Mouse (Mus musculus) cerebellum, adult 11 months (tissue): Measurements from ENCODE around the gene Dnaic1.
A peak's percentile ranks its signal among the peaks of the same experiment; 100 is the strongest.
"Not testable (repeated sequence)": the region's sequence is repeated elsewhere in the genome, so short reads cannot be mapped to it uniquely, and the experiment has no call there.

Experiments
- DNase-seq: peaks from one replicate; pipeline ENCODE4 v3.0.0; 2022

Dnaic1 gene

GRCm38 (mm10) chr4:41671500-41671899 is 101.9 kb downstream of the Dnaic1 start:
- DNase-seq = no peak

GRCm38 (mm10) chr4:41671963-41672480 is 102.4 kb downstream of the Dnaic1 start:
- no peak for DNase-seq

GRCm38 (mm10) chr4:41672522-41672963 is 103.0 kb downstream of the Dnaic1 start:
- no peak for DNase-seq

GRCm38 (mm10) chr4:41673186-41673585 is 103.6 kb downstream of the Dnaic1 start:
- no peak for DNase-seq

- no peak for DNase-seq
Measured at GRCm38 (mm10) chr4:41676248-41677005, 106.9 kb downstream of the Dnaic1 start.

- peak; percentile 74 for DNase-seq
Measured at GRCm38 (mm10) chr4:41677006-41677629, 107.5 kb downstream of the Dnaic1 start.

GRCm38 (mm10) chr4:41678863-41679262 is 109.3 kb downstream of the Dnaic1 start:
- no peak for DNase-seq

GRCm38 (mm10) chr4:41679291-41679690 is 109.7 kb downstream of the Dnaic1 start:
- no peak for DNase-seq

- DNase-seq = no peak
Measured at GRCm38 (mm10) chr4:41681176-41681575, 111.6 kb downstream of the Dnaic1 start.

- DNase-seq = no peak
Measured at GRCm38 (mm10) chr4:41681947-41682346, 112.4 kb downstream of the Dnaic1 start.

- DNase-seq = no peak
Measured at GRCm38 (mm10) chr4:41682789-41683188, 113.2 kb downstream of the Dnaic1 start.

GRCm38 (mm10) chr4:41683303-41683702 is 113.7 kb downstream of the Dnaic1 start:
- not testable (repeated sequence) for DNase-seq

- not testable (repeated sequence) for DNase-seq
Measured at GRCm38 (mm10) chr4:41684131-41684930, 114.8 kb downstream of the Dnaic1 start.

- DNase-seq = not testable (repeated sequence)
Measured at GRCm38 (mm10) chr4:41684931-41685453, 115.4 kb downstream of the Dnaic1 start.

- not testable (repeated sequence) for DNase-seq
Measured at GRCm38 (mm10) chr4:41685882-41686492, 116.4 kb downstream of the Dnaic1 start.
